Mouse (Mus musculus): ENCODE measurements around the gene Agtpbp1. TPM values are rescaled to one million over a fixed set of nuclear protein-coding genes. Genes with fewer than 3 reads are reported as not detected.

Agtpbp1 gene
- total RNA-seq, 2 experiments from 2014 or later = 340 to 341 TPM

GRCm38 (mm10) chr13:59454001-59454785 lies 130.8 kb downstream of the Agtpbp1 start:
- DNase-seq (ENCODE audit: low spot score in 2 of 2) = no peak

GRCm38 (mm10) chr13:59453582-59453981 lies 131.4 kb downstream of the Agtpbp1 start:
- DNase-seq (ENCODE audit: low spot score in 2 of 2) = no peak
- intact Hi-C loops (cut with DNase I) = no loop called here

More at GRCm38 (mm10) chr13:59454001-59454785, 130.8 kb downstream of the Agtpbp1 start:
- intact Hi-C loops (cut with DNase I) = no loop called here

- no peak for DNase-seq (ENCODE audit: low spot score in 2 of 2)
- intact Hi-C loops (cut with DNase I) = no loop called here
Measured at GRCm38 (mm10) chr13:59453045-59453444, 132.0 kb downstream of the Agtpbp1 start.

- intact Hi-C loops (cut with DNase I) = no loop called here
- DNase-seq (ENCODE audit: low spot score in 2 of 2) = no peak
Measured at GRCm38 (mm10) chr13:59450840-59451239, 134.2 kb downstream of the Agtpbp1 start.

- no peak for DNase-seq (ENCODE audit: low spot score in 2 of 2)
- intact Hi-C loops (cut with DNase I) = no loop called here
Measured at GRCm38 (mm10) chr13:59447130-59447529, 137.9 kb downstream of the Agtpbp1 start.

- intact Hi-C loops (cut with DNase I) = no loop called here
Measured at GRCm38 (mm10) chr13:59445179-59445578, 139.8 kb downstream of the Agtpbp1 start.

GRCm38 (mm10) chr13:59444371-59444770 lies 140.7 kb downstream of the Agtpbp1 start:
- no peak for DNase-seq (ENCODE audit: low spot score in 2 of 2)

More at GRCm38 (mm10) chr13:59445179-59445578, 139.8 kb downstream of the Agtpbp1 start:
- DNase-seq (ENCODE audit: low spot score in 2 of 2) = no peak

GRCm38 (mm10) chr13:59439683-59440082 lies 145.3 kb downstream of the Agtpbp1 start:
- peak in 1 of 2 experiments; percentile 27 for DNase-seq (ENCODE audit: low spot score in 2 of 2)
- intact Hi-C loops (cut with DNase I) = no loop called here

More at GRCm38 (mm10) chr13:59444371-59444770, 140.7 kb downstream of the Agtpbp1 start:
- intact Hi-C loops (cut with DNase I) = no loop called here

GRCm38 (mm10) chr13:59434554-59434953 lies 150.5 kb downstream of the Agtpbp1 start:
- DNase-seq (ENCODE audit: low spot score in 2 of 2) = no peak
- intact Hi-C loops (cut with DNase I) = no loop called here

GRCm38 (mm10) chr13:59431124-59431864 lies 153.7 kb downstream of the Agtpbp1 start:
- intact Hi-C loops (cut with DNase I) = no loop called here
- DNase-seq (ENCODE audit: low spot score in 2 of 2) = peak in 1 of 2 experiments; percentile 41

GRCm38 (mm10) chr13:59429369-59429768 lies 155.7 kb downstream of the Agtpbp1 start:
- DNase-seq (ENCODE audit: low spot score in 2 of 2) = no peak
- intact Hi-C loops (cut with DNase I) = no loop called here

- DNase-seq (ENCODE audit: low spot score in 2 of 2) = no peak
- intact Hi-C loops (cut with DNase I) = no loop called here
Measured at GRCm38 (mm10) chr13:59423871-59424270, 161.2 kb downstream of the Agtpbp1 start.

- peak; percentile 33 to 78 for DNase-seq (ENCODE audit: low spot score in 2 of 2)
- intact Hi-C loops (cut with DNase I) = no loop called here
Measured at GRCm38 (mm10) chr13:59416530-59417230, 168.3 kb downstream of the Agtpbp1 start.

- peak in 1 of 2 experiments; percentile 54 for DNase-seq (ENCODE audit: low spot score in 2 of 2)
- intact Hi-C loops (cut with DNase I) = no loop called here
Measured at GRCm38 (mm10) chr13:59413885-59414284, 171.1 kb downstream of the Agtpbp1 start.

- intact Hi-C loops (cut with DNase I) = no loop called here
- DNase-seq (ENCODE audit: low spot score in 2 of 2) = no peak
Measured at GRCm38 (mm10) chr13:59412672-59413071, 172.4 kb downstream of the Agtpbp1 start.

- intact Hi-C loops (cut with DNase I) = no loop called here
- no peak for DNase-seq (ENCODE audit: low spot score in 2 of 2)
Measured at GRCm38 (mm10) chr13:59407182-59407581, 177.8 kb downstream of the Agtpbp1 start.

- intact Hi-C loops (cut with DNase I) = no loop called here
Measured at GRCm38 (mm10) chr13:59402026-59402775, 182.8 kb downstream of the Agtpbp1 start.

GRCm38 (mm10) chr13:59397571-59397970 lies 187.5 kb downstream of the Agtpbp1 start:
- intact Hi-C loops (cut with DNase I) = loop anchor here (5.0 to 10.0 kb wide), 2 partner anchors 253 to 760 kb away; no protein-coding TSS in a partner anchor

More at GRCm38 (mm10) chr13:59402026-59402775, 182.8 kb downstream of the Agtpbp1 start:
- peak; percentile 80 to 95 for DNase-seq (ENCODE audit: low spot score in 2 of 2)

More at GRCm38 (mm10) chr13:59397571-59397970, 187.5 kb downstream of the Agtpbp1 start:
- peak in 1 of 2 experiments; percentile 61 for DNase-seq (ENCODE audit: low spot score in 2 of 2)

All from left cerebral cortex, postnatal 25 days (tissue).